Mouse (Mus musculus): Measurements from ENCODE around the gene Tbc1d17.

Tbc1d17 gene

GRCm38 (mm10) chr7:44810819-44811557 lies 37.9 kb downstream of the Tbc1d17 start:
- no peak for DNase-seq (ENCODE audit: low read depth in 2 of 2, low spot score in 2 of 2)

GRCm38 (mm10) chr7:44810365-44810764 lies 38.5 kb downstream of the Tbc1d17 start:
- no peak for DNase-seq (ENCODE audit: low read depth in 2 of 2, low spot score in 2 of 2)

- no peak for DNase-seq (ENCODE audit: low read depth in 2 of 2, low spot score in 2 of 2)
These were observed 39.4 kb downstream of the Tbc1d17 start for GRCm38 (mm10) chr7:44809466-44809865.

GRCm38 (mm10) chr7:44808927-44809326 lies 40.0 kb downstream of the Tbc1d17 start:
- DNase-seq (ENCODE audit: low read depth in 2 of 2, low spot score in 2 of 2), result no peak

- no peak for DNase-seq (ENCODE audit: low read depth in 2 of 2, low spot score in 2 of 2)
These were observed 56.1 kb downstream of the Tbc1d17 start for GRCm38 (mm10) chr7:44792781-44793180.

- no peak for DNase-seq (ENCODE audit: low read depth in 2 of 2, low spot score in 2 of 2)
These were observed 58.8 kb downstream of the Tbc1d17 start for GRCm38 (mm10) chr7:44790066-44790465.

- DNase-seq (ENCODE audit: low read depth in 2 of 2, low spot score in 2 of 2), result no peak
These were observed 59.3 kb downstream of the Tbc1d17 start for GRCm38 (mm10) chr7:44789531-44789930.

Data from CD8-positive naive resting alpha-beta T cell, adult 2 months (primary cell).